Mouse (Mus musculus): ENCODE measurements around the gene Stx16. TPM values are rescaled to one million over a fixed set of nuclear protein-coding genes. Genes with fewer than 3 reads are reported as not detected.

Gene Stx16
- total RNA-seq, 2 experiments from 2014 or later = 44.3 to 56.0 TPM

DNA sequence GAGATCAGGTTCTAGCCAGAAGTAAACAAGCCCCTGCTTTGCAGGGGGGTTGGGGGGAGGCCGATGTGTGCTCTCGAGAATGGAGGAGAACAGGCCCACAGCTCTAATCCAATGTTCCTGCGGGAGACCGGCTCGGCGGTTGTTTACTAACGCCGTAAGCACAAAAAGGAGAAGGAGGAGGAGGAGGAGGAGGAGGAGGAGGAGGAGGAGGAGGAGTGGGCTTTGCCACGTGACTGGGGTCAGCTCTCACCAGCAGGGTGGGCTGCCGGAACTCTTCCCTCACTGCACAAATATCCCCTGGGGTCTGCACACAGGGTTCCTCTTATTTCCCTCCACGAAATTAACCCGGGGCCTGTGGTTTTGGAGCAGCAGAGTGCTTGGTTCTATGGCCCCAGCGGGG is 1.5 kb upstream of the Stx16 start:
- intact Hi-C loops (cut with DNase I) = loop anchor here (5.0 kb wide), 2 partner anchors 218 to 487 kb away; no protein-coding TSS in a partner anchor
- peak; percentile 40 for DNase-seq

GRCm38 (mm10) chr2:174075072-174075570 is 987 bp upstream of the Stx16 start:
- intact Hi-C loops (cut with DNase I) = loop anchor here (5.0 kb wide), 2 partner anchors 217 to 488 kb away; no protein-coding TSS in a partner anchor

GRCm38 (mm10) chr2:174076433-174076824 is 321 bp downstream of the Stx16 start:
- peak; percentile 46 for DNase-seq
- intact Hi-C loops (cut with DNase I) = loop anchor here (5.0 kb wide), 2 partner anchors 216 to 489 kb away; no protein-coding TSS in a partner anchor

More at GRCm38 (mm10) chr2:174075072-174075570, 987 bp upstream of the Stx16 start:
- DNase-seq = peak; percentile 23

DNA sequence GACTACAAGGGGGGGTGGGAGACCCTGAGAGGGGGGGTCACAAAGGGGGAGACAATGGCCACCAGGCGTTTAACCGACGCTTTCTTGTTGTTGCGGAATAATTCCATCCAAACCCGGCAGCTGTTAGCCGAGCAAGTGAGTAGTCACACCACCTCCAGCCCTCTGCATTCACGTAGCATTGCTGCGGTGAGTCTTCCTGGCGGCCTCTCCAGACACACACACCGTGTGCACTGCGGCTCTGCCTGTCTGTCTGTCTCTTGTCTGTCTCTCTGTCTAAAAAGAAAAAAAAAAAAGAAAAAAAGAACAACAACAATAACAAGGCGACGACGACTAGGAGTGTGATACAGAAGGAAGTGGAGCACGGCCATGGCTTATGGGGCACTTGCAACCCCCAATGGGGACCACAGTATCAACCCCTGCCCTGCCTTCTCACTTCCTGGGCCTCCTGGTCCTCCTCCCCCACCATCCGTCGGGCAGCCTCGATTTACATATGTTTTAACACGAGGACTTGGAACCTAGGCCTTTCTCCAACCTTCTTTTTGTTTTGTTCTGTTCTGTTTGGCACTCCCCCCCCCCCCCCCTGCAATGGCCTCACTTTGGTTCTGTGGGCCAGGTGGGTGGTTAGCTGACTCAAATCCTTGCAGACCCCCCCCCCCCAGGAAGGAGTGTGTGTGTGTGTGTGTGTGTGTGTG is 1.0 kb downstream of the Stx16 start:
- DNase-seq = no peak
- intact Hi-C loops (cut with DNase I) = loop anchor here (5.0 kb wide), 2 partner anchors 215 to 490 kb away; no protein-coding TSS in a partner anchor

DNA sequence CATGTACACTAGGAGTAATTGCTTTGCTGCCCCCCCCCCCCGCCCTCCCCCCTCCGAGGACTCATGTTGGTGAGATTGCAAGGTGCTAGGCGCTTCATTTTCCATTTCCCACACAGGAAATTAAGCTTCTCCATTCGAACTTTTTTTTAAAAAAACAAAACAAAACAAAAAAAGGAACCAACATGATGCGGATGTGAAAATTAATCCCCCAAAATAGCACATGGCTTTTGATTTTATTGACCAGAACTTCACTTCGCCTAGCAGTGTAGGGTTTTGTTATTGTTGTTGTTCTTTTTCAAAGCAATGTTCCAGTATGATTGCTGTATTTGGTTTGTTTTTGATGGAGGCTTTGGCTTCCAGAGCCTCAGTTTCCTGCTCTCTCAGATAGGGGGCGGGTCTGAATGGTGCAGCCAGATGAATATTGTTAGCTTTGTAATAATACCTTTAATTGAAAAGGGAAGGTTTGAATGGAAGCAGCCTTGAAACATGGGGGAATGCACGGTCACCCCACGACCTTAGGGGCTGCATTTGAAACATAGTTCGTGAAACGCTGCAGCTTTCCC is 1.7 kb downstream of the Stx16 start:
- DNase-seq = no peak
- intact Hi-C loops (cut with DNase I) = loop anchor here (5.0 kb wide), 2 partner anchors 214 to 491 kb away; no protein-coding TSS in a partner anchor

DNA sequence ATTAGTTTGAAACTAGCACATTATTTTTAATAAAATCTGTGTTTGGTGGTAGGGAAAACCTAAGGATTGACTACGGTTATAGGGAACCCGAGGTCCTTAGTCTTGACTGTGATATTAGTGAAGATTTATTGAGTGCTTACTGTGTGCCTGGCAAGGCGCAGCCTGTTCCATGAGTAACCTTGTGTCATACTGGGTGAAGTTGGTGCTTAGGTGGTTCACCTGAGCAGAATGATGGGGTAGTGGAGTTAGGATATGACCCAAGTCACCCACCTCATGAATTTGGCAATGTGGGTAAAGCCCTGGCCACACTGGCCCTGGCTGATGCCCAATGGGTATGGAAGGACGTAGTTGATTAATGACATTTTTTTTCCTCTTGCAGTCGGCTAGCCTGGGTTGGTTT is 5.7 kb downstream of the Stx16 start:
- intact Hi-C loops (cut with DNase I) = no loop called here
- no peak for DNase-seq

- intact Hi-C loops (cut with DNase I) = no loop called here
- no peak for DNase-seq
These were observed 6.3 kb downstream of the Stx16 start for GRCm38 (mm10) chr2:174082380-174082918.

DNA sequence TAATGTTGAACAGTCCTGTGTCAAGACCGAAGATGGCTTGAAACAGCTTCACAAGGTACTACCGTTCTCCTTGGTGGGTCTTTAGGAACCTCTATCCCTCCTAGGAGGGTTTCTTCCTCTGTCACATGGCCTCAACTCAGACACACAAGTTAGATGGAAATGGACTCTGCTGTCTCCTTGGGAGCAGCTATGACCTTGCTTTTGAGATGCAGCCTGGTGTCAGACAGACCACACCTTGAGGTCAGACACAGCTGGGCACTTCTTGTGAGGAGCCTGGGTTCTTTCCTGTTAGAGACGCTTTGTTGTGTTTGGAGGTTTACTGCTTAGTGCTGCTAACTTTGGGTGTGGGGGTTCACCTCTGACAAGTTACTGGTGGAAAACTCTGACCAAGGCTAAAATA is 19.0 kb downstream of the Stx16 start:
- no peak for DNase-seq
- intact Hi-C loops (cut with DNase I) = no loop called here

- intact Hi-C loops (cut with DNase I) = no loop called here
- DNase-seq = no peak
These were observed 26.3 kb downstream of the Stx16 start for GRCm38 (mm10) chr2:174102399-174102798.

DNA sequence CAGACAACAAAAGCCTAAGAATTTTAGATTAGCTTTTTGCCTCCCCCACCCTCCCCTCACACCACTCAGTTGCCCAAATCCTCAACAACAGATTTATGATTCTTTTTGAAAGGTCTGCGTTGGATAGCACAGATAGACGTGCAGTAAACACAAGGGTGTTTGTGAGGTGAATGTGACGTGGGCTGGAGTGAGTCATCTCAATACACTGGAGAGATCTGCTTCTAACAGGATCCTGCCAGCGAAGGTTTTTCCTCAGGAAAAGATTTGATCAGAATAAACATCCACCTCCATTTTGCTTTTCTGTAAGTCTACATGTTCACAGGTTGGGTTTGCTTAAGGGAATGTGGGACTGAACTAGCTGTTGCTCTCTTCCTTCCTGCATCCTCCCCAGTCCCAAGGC is 27.4 kb downstream of the Stx16 start:
- DNase-seq = no peak
- intact Hi-C loops (cut with DNase I) = no loop called here

GRCm38 (mm10) chr2:174107375-174107774 is 31.3 kb downstream of the Stx16 start:
- no peak for DNase-seq
- intact Hi-C loops (cut with DNase I) = no loop called here

GRCm38 (mm10) chr2:174109991-174110782 is 34.1 kb downstream of the Stx16 start, which contains the start of gene Npepl1:
Gene Npepl1, plus strand, starts transcription at chr2:174110349.
- DNase-seq = peak; percentile 76
- intact Hi-C loops (cut with DNase I) = no loop called here

DNA sequence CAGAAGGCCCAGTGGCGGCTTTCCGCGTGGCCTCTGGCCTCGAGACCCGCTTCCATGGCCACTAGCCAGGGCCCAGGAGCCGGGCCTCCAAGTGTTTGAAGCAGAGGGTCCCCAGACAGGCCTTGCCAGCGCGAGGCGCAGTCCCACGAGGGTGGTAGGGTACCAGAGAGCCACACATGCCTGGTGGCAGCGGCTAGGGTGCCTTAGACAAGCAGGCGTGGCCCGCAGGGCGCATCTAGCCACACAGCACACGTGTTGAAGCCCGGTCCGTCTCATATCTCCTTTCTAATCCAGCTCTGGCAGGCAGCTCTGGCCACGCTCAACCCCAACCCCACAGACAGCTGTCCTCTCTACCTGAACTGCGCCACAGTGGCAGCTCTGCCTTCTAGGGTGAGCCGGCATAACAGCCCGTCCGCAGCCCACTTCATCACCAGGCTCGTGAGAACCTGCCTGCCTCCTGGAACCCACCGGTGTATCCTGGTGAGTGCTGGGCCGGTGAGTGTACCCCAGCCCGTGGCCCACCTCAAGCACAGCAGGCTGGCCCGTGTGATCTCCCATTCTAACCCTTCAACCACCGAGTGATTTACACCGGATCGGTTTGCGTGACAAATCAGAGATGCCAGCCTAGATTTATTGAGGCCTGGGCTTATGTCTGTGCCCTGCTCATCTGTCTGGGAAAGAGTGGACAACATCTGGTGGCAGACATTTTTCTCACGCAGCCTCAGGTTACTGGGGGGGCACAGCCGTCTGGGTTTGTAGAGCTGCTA is 34.9 kb downstream of the Stx16 start:
- intact Hi-C loops (cut with DNase I) = no loop called here
- DNase-seq = peak; percentile 36

GRCm38 (mm10) chr2:174112931-174113330 is 36.8 kb downstream of the Stx16 start:
- intact Hi-C loops (cut with DNase I) = no loop called here
- DNase-seq = no peak

DNA sequence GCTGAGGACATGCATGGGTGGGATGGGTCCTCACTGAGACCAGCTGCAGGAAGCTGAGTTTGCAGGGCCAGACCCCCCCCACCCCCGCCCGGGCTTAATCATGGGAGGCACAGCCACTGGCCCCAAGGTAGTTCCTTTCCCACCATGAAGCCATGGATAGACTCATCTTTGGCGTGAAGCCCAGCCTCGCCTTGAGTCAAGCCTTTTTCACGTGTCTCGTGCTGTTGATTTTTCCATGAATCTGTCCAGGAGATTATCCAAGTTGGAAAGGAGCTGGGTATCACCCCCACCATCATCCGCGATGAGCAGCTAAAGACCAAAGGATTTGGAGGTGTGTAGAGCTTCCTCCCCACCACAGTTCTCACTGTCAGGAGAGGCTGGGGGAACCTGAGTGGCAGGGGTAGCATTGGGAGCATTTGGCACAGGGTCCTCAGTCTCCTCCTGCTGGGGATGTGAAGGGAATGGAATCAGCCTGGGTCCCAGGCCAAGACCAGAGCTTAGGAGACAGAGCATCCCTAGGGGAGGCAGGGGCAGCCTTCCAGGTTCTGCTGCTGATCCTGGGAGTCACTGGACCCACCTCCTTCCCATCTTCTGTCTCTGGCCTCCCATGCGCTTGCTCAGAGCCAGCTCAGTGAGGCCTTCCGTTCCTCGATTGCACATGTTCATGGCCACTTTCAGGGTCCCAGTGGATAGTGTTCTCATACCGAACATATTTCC is 38.2 kb downstream of the Stx16 start:
- no peak for DNase-seq
- intact Hi-C loops (cut with DNase I) = no loop called here

DNA sequence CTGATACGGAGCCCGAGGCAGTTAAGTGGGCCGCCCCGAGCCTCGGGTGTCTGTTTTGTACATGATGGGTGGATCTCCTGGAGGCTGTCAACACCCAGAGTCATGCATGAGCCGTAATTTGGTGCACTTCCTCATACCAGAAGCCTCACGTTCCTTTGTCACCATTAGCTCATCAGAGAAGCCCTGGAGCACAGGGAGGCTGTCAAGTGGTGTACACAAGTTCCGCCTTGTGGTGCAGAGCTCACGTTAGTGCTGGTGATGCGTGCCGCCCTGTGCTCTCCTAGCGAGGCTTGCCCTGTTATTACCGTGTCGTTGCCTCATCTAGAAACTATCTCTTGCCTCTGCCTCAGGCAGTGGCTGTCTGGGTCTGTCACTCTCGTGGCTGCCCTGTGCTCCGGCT is 40.8 kb downstream of the Stx16 start:
- intact Hi-C loops (cut with DNase I) = no loop called here
- DNase-seq = no peak

DNA sequence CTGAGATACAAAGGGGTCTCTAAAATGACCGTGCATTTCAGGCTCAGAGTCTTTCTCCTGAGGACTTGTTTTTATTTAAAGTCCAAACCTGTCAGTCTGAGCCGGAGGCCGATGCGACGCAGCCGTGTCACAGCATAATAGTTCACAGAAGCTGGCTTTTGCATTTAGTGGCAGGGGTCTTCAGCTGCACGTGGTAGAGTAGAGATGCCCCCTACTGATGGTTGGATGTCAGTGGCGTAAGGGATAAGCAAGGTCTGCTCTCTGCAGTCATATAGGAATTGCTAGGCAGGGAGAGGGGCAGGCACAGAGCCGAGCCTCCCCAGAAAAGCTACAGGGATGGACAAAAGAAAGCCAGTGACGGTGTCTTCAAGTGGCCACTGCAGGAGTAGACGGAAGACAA is 42.0 kb downstream of the Stx16 start:
- intact Hi-C loops (cut with DNase I) = no loop called here
- DNase-seq = no peak

DNA sequence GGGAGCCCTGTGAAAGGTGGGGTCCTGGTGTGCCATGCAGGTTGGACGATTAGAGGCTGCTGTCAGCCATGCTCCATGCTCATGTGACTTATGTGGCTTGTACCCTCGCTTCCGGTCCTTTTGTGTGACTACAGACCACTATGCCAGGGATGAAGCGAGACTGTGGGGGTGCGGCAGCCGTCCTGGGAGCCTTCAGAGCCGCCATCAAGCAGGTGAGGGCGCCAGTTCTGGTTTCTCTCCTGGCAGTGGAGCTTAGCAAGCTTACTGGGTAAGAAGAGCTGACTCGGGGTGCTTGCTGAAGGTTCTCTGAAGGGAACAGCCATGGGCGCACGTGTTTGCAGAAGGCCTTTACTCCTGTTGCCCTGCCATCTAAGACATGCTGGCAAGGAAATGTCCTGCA is 43.2 kb downstream of the Stx16 start:
- no peak for DNase-seq
- intact Hi-C loops (cut with DNase I) = no loop called here

GRCm38 (mm10) chr2:174120631-174121030 is 44.5 kb downstream of the Stx16 start:
- intact Hi-C loops (cut with DNase I) = no loop called here
- no peak for DNase-seq
